Mouse (Mus musculus): ENCODE results near the gene Cdh16. TPM values are rescaled to one million over a fixed set of nuclear protein-coding genes. Genes with fewer than 3 reads are reported as not detected.
A peak's percentile ranks its signal among the peaks of the same experiment; 100 is the strongest.
"Not testable (repeated sequence)": the region's sequence is repeated elsewhere in the genome, so short reads cannot be mapped to it uniquely, and the experiment has no call there.

The Cdh16 gene
- total RNA-seq, 2 experiments from 2014 or later = not detected

DNA sequence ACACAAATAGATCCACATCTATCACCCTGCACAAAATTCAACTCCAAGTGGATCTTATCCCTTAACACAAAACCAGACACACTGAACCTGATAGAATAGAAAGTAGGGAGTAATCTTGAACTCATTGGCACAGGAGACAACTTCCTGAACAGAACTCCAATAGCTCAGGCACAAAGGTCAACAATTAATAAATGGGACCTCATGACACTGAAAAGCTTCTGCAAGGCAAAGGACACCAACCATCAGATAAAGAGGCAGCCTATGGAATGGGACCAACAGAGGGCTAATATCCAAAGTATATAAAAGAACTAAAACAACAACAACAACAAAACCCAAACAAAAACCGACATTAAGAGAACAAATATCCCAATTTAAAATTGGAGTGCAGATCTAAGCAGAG, 39.7 kb downstream of the Cdh16 start:
- DNase-seq (ENCODE audit: extremely low spot score in 1 of 2, low spot score in 1 of 2) = no peak

DNA sequence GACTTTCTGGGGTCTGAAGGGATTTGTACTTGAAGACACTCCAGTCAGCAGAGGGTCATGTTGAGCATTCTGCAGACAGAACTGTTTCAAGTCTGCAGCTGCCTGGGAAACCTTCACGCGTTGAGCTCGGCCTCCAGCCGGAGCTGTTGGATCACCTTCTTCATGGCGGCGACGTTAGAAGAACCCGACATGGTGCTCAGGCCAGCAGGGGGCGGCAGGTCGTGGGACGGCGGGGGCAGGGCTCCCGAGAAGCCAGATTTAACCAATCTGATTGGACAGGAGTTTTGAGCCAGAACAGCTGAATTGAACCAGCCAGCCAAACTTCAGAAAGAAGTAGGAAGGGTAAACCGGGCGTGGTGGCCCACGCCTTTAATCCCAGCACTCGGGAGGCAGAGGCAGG, 46.6 kb downstream of the Cdh16 start:
- DNase-seq (ENCODE audit: extremely low spot score in 1 of 2, low spot score in 1 of 2) = not testable (repeated sequence)

DNA sequence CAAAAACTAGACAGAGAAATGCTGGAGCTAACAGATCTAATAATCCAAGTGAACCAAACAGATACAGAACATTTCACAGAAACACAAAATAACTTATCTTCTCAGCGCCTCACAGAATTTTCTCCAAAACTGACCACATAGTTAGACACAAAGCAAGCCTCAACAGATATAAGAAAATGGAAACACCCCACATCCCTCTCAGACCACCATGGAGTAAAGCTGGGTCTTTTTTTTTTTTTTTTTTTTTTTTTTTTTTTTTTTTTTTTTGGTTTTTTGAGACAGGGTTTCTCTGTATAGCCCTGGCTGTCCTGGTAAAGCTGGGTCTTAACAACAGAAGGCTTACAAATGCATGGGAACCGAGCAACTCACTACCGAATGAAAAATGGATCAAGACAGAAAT, 47.4 kb downstream of the Cdh16 start:
- no peak for DNase-seq (ENCODE audit: extremely low spot score in 1 of 2, low spot score in 1 of 2)

DNA sequence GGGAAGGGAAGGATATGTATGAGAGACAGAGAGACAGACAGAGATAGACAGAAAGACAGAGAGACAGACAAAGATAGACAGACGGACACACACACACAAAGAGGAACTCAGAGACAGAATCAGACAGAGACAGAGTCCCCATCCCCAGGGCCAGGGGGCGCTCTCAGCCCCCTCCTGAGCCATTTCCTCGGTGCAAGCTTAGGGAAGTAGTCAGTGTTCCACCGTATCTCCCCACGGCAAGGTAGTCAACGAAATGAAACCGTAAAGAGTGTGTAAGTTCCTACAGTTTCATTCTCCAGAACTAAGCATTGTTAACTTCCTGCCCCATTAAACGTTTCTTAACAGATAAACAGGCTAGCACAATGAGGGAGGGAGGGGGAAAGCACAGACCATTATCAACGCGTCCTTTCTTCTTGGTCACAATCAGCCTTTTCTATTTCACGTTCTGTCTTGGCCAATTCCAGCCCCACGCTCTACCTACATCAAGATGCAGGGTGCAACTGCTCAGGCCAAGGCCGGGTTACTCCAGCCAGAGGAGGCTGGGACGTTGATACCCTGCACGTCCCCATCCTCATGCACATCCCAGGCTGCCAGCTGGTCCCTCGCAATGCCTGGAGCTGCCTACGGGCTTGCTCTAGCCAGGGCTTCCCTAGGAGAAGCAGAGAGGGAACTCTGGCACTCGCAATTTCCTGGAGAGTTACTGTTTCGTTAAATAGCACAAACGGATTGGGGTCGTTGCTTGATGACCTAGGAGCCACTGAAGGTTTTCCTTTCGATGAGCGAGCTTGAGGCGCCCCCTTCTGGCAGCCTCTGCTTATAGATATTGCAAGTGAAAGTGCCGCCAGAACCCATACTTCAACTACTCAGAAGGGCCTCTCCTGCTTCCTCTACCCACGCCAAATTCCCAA, 53.5 kb downstream of the Cdh16 start:
- peak; percentile 78 to 91 for DNase-seq (ENCODE audit: extremely low spot score in 1 of 2, low spot score in 1 of 2)

DNA sequence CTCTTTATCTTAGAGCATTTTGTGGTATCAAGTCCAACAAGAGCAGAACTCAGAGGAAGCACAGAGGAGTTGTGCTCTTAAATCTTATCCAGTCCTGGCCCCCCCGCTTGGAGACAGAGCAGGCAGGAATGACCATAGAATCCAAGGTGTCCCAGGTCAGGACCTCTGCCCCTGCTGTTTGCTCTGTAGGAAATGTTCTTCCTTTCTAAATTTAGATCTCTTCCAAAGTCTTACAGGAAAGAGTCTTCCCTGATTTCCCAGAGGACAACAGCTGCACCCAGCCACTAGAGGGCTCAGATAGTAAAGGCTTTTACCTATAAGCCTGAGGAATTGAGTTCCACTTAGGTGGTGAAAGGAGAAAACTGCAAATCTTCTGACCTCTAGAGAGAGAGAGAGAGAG, 54.6 kb downstream of the Cdh16 start:
- no peak for DNase-seq (ENCODE audit: extremely low spot score in 1 of 2, low spot score in 1 of 2)

DNA sequence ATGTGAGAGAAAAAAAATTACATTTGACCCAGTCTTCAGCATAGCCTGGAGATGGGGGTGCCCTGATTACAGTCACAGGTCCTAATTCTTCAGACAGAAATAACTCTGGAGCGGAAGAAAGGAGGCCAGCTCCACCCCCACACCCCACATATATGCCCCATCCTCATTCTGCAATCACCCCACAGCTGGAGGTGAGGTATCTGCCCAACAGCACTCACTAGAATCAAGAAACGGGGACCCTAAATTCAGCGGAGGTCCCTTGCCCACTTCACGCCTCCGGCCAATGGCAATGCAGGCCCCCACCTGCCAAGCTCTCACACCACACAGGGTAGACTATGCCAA, 58.8 kb downstream of the Cdh16 start:
- no peak for DNase-seq (ENCODE audit: extremely low spot score in 1 of 2, low spot score in 1 of 2)

DNA sequence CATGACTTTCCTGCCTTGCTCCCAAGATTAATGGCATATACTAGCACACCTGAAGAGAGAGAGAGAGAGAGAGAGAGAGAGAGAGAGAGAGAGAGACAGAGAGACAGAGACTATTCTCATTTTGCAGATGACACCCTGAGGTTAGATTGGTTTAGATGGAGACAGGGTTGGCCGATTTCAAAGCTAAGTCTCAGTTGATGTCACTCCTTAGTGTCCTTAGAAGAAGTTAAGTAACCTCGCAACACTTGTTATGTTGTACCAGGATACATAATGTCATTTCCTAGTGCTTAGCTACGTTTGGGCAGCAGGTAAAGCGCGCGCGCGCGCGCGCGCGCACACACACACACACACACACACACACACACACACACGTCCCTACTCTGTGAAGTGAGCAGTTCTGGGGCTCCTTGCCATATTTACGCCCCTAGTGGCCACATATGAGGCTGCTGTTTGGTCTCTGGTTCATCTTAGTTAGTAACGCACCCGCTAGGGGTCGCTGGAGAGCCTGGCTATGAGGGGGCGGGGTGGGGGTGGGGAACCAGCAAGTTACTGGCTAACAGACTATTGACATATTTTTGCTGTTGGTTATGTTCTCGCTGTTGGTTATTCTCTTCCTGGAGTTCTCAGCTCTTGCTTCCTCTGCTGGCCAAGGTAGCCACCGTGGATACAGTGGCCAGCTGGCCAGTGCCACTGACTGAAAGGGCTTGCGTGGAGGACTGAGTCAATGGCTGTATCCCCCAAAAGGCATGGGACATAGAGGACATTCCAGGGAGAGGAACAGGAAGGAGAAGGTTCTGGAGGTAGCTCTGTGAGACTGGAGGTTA, 59.4 kb downstream of the Cdh16 start:
- DNase-seq (ENCODE audit: extremely low spot score in 1 of 2, low spot score in 1 of 2) = peak; percentile 65 to 86

DNA sequence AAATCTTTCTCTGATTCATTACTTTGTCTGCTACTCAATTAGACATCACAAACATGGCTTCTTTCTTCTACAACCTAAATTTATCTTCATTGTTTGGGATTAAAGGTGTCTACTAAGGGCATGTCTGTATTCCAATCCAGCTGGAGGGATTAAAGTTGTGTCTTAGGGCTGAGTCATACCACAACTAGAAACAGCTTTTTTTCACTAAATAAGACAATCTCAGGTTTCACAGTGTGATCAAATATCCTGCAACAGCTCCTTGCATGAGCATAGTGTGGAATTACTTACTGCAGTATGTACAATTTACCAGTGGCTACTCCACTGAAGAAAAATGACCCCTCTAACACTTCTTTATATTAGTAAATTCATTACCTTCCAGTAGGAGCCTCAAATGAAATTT, 63.5 kb downstream of the Cdh16 start:
- no peak for DNase-seq (ENCODE audit: extremely low spot score in 1 of 2, low spot score in 1 of 2)

DNA sequence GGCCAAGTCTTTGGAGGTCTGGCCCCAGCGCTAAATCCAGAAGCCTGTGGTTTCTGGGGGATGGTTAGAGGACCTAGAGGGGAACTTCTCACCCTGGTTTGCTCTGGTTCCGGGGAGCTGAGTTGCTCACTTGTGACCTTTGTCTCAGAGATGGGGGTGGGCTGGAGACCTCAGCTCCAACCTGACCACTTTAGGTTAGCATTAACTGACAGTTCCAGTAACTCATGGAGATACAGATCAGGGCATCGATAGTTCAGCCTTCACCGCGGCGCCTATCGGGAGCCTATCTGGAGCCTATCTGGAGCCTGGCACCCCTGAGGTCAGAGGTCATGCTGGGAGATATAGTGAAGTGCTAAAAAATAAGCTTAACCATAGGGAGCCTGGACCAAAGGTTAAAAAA, 67.0 kb downstream of the Cdh16 start:
- no peak for DNase-seq (ENCODE audit: extremely low spot score in 1 of 2, low spot score in 1 of 2)

DNA sequence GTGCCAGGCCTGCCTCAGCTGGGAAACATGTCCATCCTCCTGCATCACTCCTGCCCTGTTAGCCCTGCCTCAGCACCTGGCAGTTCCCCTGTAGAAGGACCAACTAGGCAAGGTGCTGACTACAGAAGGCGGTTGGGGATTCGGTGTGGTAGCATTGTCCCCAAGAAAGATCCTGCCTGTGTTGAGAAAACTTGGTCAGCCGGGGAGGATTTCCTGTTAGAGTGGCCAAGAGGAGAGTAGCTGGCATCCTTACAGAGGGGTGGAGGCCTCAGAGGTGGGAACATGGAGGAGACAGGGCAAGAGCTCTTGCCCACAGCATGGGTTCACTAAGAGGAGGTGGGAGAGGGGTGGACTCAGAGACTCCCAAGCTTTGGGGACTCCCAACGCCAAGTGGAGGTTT, 69.0 kb downstream of the Cdh16 start:
- no peak for DNase-seq (ENCODE audit: extremely low spot score in 1 of 2, low spot score in 1 of 2)

Other genes with a start within 250 kb of the Cdh16 start
- gene Cmtm4, start 228.6 kb downstream of the Cdh16 start, total RNA-seq (2021) = 10 to 100 TPM; 53.2 to 56.9 TPM
- 100 to 1,000 TPM; 234 to 270 TPM for gene Dync1li2, start 181.3 kb downstream of the Cdh16 start, total RNA-seq (2021)
- gene Terb1, start 114.5 kb downstream of the Cdh16 start, total RNA-seq (2021) = under 1 TPM; 0.57 to 0.80 TPM
- 10 to 100 TPM; 44.3 to 46.9 TPM for gene Nae1, start 89.8 kb downstream of the Cdh16 start, total RNA-seq (2021)
- gene Car7, start 89.7 kb downstream of the Cdh16 start, total RNA-seq (2021) = 10 to 100 TPM; 14.8 to 26.6 TPM
- gene Pdp2, start 32.9 kb downstream of the Cdh16 start, total RNA-seq (2021) = 1 to 10 TPM; 7.8 to 8.1 TPM
- 1 to 10 TPM; 1.4 to 1.5 TPM for gene Rrad, start 6.9 kb upstream of the Cdh16 start, total RNA-seq (2021)
- gene Ciao2b, start 17.6 kb upstream of the Cdh16 start, total RNA-seq (2021) = 10 to 100 TPM; 24.9 to 35.8 TPM
- gene Ces2a, start 109.6 kb upstream of the Cdh16 start, total RNA-seq (2021) = not detected
- under 1 TPM; 0.16 to 0.30 TPM for gene Ces2b, start 207.2 kb upstream of the Cdh16 start, total RNA-seq (2021)
- gene Ces2c, start 222.7 kb upstream of the Cdh16 start, total RNA-seq (2021) = not detected

Measured in layer of hippocampus, postnatal 25 days (tissue).